Mouse (Mus musculus) T-cell, adult 2 months (primary cell): ENCODE data around the gene Prkar1a.
A peak's percentile ranks its signal among the peaks of the same experiment; 100 is the strongest.
"Not testable (repeated sequence)": the region's sequence is repeated elsewhere in the genome, so short reads cannot be mapped to it uniquely, and the experiment has no call there.

Experiments
- DNase-seq: peaks from one replicate; pipeline ENCODE4 v3.0.0; 2022; ENCODE audit warnings: low spot score

Gene Prkar1a

DNA sequence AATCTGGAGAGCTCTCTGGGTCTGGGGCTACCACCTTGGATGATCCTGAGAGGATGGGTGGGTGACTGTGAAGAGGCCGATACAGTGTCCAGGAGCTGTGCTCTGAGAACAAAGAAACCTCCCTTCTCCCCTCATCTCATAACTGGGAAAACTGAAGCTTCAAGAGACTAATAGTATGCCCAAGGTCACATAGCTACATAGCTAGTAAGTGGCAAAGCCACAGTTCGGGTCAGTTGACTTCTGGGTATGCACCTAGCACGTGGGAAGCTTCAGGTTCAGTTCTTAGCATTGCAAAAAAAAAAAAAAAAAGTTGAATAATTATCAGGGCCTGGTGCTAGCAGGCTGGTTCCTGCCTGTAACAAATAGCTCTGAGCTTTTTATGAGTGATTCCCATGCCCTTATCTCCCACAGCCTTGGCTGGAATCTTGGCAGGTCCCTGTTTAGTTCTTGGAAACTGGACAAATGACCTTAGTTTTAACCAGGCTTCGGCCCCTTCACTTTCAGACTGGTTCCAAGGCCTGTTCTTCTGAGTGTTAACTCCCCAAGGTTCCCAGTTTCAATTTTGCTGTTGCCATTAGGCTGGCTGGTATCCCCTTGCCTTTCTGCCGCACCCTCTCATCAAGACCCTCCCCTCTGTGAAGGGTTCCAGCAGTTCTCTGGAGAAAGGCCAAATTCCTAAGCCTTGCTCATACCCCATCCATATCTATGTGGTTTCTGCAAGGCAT lies 7.5 kb upstream of the Prkar1a start:
- DNase-seq: no peak

- no peak for DNase-seq
Observed at GRCm38 (mm10) chr11:109648510-109648909, 695 bp upstream of the Prkar1a start.

- DNase-seq: peak; percentile 77
Observed at GRCm38 (mm10) chr11:109649975-109650701, 933 bp downstream of the Prkar1a start.

DNA sequence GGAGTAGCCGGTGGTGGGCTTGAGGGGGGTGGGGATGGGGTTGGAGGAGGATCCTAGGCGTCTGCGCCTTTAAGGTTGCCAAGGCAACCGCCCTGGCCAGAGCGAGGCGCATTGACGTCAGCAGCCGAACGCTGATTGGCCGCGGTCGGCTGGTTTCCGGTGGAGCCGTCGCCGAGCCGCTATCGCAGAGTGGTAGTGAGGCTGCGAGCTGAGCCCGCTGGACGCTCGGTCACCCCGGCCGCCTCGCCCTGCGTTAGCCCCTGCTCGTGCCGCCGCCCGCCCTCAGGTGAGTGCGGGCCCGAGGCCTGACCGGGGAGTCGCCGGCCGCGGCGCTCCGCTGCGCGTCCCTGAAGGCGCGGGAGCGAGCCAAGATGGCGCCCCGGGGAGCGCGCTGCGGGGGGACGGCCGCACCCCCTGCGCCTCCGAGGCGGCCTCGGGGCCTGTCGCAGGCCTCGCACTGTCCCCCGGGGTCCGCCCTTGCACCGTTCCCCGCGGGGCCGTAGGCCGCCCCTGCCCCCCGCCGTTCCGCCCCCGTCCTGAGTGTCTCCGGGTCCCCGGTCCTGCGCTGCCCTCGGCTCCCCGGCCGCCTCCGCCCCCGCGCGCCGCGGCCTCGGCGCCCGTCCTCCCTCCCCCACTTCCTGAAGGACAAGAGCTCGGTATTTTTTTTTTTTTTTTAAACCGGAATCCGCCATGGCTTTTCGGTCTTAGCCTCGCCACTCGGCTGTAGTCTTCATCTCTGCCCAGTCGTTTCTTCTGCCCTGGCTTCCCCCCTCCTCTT lies 1.8 kb downstream of the Prkar1a start:
- peak; percentile 92 for DNase-seq

DNA sequence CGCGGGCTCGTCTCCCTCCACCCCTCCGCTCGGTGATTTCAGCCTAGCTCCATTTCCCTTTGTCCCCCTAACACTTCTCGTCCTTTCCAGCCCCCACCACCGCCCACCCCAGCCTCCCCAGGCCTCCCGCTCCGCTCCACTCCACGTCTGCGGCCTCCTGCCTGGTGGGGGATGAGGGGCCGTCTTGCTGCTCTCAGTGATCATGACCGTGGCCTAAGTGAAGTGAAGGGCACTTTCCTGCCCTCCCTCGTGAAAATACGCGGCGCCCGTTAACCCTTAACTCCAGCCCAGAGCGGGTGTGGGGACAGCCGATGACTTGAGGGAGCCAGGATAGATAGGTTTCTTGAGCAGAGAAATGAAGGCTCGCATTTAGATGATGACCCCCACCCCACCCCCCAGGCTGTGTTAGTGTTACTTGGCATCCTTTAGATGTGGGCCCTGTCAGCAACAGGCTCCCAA lies 2.4 kb downstream of the Prkar1a start:
- DNase-seq: peak; percentile 25

DNA sequence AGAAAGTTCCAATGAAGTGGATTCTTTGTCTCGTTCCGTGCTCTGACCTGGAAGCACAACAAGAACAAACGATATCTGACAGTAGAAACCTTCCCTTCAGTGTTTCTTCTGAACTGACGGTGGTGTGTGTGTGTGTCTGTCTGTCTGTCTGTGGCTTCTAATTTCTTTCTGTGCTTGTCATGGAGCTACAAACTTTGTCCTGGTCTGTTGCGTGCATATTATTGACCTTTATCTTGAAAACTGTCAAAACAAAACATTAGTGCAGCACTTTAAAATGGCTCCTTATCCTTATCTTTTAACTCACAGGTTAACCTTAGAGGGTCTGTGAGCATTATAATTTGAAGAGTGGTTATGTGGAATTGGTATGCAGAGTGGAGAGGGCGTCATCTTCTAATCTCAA lies 3.3 kb downstream of the Prkar1a start:
- no peak for DNase-seq

GRCm38 (mm10) chr11:109653201-109653600 lies 4.0 kb downstream of the Prkar1a start:
- no peak for DNase-seq

- no peak for DNase-seq
Observed at GRCm38 (mm10) chr11:109654581-109654980, 5.4 kb downstream of the Prkar1a start.

- no peak for DNase-seq
Observed at GRCm38 (mm10) chr11:109656232-109656631, 7.0 kb downstream of the Prkar1a start.

- DNase-seq: not testable (repeated sequence)
Observed at GRCm38 (mm10) chr11:109660526-109660925, 11.3 kb downstream of the Prkar1a start.

DNA sequence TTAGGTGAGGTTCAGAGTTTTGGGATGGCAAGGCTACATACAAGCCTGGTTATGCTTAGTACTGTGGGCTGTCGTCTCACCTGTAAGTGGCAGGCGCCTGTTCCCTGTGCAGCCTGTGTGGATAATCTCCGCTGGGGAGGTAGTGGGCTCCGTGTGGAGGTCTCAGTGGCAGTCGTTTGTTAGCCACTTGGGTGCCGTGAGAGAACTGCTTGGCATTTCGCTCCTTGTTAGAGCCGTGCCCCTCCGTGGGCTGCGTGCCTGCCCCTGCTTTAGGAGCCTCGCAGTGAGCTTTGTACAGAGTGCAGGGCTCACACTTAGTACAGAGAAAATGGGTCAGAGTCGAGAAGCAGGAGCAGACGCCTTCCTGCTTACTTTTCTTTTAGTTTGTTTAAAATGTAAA lies 15.1 kb downstream of the Prkar1a start:
- DNase-seq: no peak

DNA sequence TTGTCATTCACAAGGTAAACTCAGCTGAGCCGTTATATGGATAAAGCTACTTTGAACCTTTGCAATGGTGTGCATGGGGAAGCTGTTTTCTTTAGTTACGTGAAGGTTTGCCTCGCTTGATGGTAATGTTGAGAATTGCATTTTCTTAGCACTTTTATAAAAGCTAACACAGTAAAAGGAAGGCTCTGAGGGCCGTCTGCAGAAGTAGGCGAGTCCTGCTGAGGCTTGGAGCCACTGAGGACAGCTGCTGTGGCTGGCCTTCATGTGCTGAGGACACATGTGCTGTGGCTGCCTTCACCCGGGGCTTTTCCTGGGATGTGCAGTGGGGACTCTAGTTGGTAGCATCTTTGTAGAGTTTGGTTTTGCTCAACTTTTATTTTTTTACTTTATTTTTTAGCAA lies 16.2 kb downstream of the Prkar1a start:
- DNase-seq: no peak

- no peak for DNase-seq
Observed at GRCm38 (mm10) chr11:109666411-109666810, 17.2 kb downstream of the Prkar1a start.

DNA sequence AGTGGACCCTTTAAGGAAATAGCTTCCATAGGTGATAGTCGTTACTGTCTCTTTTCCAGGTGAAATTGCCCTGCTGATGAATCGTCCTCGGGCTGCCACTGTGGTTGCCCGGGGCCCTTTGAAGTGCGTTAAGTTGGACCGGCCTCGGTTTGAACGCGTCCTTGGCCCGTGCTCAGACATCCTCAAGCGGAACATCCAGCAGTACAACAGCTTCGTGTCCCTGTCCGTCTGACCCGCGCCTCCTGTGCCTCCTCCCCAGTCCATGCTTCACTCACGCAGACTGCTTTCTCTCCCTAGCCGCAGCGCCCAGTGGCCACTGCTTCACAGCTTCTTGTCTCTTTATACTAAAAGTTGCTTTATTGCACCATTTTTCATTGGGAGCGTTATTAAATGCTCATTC lies 18.2 kb downstream of the Prkar1a start:
- DNase-seq: no peak

DNA sequence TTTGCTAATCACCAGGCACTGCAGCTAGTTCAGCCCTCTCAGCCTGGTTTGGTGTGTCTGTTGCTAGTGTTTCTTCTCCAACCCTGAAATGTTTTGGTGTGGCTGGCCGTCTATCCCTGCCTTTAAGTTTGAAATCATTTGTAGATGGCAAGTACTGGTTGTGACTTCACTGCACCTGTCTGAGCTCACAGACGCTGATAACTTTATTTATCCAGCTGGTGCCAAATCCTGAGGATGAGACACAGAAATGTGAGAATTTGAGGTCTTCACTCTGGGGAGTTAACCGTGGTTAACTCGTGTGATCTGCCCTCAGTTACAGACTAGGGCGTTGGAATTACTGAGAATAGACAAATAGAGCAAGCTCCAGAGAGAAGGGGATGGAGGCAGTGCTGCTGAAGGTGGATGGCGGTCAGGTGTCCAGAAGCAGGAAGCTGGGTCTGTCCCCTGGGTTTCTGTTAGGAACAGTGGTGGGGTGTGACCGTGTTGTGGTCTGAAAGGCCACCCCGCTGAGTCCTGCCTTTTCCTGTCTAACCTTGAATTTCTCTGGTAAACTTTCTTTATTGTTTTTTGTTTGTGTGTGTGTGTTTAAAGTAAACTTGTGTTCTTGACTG lies 19.0 kb downstream of the Prkar1a start:
- DNase-seq: no peak

- DNase-seq: no peak
Observed at GRCm38 (mm10) chr11:109669149-109669708, 20.0 kb downstream of the Prkar1a start.

DNA sequence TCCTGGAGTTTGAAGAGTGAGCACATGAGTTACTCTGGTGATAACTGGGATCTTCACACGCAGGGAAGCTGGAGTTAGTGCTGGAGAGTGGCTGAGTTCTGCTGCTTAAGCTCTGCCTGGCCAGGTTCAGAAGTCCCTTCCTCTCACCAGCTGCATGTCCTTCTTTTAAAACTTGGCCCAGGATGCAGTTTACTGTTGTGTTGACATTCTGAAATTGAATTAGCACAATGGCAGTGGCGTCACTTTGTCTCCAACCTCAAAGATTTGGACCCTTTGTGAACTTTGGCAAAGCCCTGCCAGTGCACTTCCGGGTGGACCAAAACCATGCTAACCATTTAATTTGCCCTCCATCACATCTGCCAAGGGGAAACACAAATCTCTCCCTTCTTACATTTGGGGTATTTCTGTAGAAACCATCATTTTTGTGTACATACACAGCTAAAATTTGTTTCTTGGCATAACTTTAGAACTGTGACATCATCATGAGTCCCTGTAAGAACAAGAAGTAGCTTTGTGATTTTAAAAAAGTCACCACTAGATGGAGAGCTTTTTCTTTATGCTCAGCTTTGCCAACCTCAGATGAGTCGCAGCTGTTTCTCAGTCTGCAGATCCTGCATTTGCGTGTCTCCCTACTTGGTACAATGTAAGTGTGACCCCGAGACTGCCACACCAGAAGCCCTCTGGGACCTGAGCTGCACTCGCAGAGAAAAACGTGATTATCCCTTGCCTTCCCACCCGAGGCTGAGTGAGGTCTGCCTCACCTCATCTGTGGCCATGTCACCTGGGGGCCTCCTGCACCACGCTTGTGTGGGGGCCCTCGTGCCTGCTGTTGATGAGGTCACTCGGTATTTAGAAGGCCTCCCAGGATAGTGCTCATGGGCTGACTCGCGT lies 21.1 kb downstream of the Prkar1a start:
- peak; percentile 23 for DNase-seq

DNA sequence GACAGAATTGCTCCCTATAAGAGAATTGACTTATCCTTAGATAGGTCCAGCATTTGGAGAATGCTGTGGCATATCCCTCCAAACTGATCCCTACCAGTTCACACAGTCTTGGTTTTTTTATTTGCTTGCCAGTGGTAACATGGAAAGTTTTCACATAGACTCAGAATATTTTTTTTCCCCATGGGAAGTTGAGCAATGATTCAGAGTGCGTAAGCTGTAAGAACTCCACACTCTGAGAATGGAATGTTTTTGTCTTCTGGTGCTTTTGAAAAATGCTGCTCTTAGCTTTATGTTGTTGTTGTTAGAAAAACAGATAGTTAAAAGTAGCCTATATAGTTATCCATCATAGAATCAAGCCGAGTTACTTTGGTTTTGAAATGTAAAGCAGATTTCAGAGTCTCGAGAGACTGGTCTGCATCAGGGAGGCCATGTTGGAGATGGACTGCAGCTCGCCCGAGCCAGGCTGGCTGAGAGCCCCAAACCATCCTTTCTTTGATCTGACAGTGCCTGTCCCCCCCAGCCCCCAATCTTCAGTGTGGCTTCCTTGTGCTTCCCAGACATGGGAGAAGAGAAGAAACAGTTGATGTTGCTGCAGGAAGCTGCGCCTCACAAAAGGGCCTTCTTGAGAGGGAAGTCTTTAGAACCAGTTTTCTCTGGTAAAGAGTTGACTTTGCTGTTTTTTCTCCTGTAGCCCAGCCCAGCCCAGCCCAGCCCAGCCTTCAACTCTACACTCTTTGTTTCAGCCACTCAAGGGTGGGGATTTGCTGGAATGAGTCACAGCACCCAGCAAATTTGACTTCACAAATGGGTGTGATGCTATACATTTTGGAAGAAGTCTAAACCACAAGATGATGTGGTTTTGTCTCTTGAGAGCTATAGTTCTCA lies 22.2 kb downstream of the Prkar1a start:
- no peak for DNase-seq

- no peak for DNase-seq
Observed at GRCm38 (mm10) chr11:109672021-109672324, 22.8 kb downstream of the Prkar1a start.

DNA sequence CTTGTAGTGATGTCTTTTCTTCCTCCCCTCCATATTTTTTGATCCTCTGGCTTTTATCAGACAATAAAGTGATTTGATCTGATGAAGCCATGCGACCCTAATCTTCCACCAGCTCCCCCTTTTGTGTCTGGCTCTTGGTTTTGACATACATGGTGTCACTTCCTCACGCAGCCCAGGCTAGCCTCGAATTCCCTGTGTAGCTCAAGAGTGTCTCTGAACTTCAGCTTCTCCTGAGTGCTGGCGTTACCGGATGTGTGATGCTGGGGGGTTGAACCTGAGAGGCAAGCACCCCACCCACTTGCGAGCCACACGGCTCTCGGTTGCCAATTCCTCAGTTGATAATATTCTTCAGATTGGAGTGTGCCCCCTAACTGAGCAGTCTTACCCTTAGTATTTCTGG lies 23.2 kb downstream of the Prkar1a start:
- no peak for DNase-seq
